Mouse (Mus musculus): ENCODE results near the gene Rfxank. TPM values are rescaled to one million over a fixed set of nuclear protein-coding genes. Genes with fewer than 3 reads are reported as not detected.

The Rfxank gene
- polyA plus RNA-seq, 1 experiment from 2014 or later = 7.1 TPM

Small RNA genes within 50 kb of the gene (microRNA-seq; reads per million reads assigned to microRNA genes)
- not detected for gene Mir7066

Other genes starting within 250 kb of the Rfxank start
- gene Tssk6, start 237.0 kb downstream of the Rfxank start, polyA plus RNA-seq (2015; fragmentation: Nextera tagmentation; extraction: Ambion mirVana) = 2.4 and 2.5 TPM in 2 replicates
- 109 and 114 TPM in 2 replicates for gene Ndufa13, start 236.6 kb downstream of the Rfxank start, polyA plus RNA-seq (2015; fragmentation: Nextera tagmentation; extraction: Ambion mirVana)
- gene Yjefn3, start 236.4 kb downstream of the Rfxank start, polyA plus RNA-seq (2015; fragmentation: Nextera tagmentation; extraction: Ambion mirVana) = 0.74 and 0.81 TPM in 2 replicates
- gene Gatad2a, start 142.8 kb downstream of the Rfxank start, polyA plus RNA-seq (2015; fragmentation: Nextera tagmentation; extraction: Ambion mirVana) = 27.1 and 27.8 TPM in 2 replicates
- 22.7 and 26.6 TPM in 2 replicates for gene Mau2, start 96.4 kb downstream of the Rfxank start, polyA plus RNA-seq (2015; fragmentation: Nextera tagmentation; extraction: Ambion mirVana)
- gene Sugp1, start 96.3 kb downstream of the Rfxank start, polyA plus RNA-seq (2015; fragmentation: Nextera tagmentation; extraction: Ambion mirVana) = 20.2 and 21.7 TPM in 2 replicates
- gene Tm6sf2, start 66.2 kb downstream of the Rfxank start, polyA plus RNA-seq (2015; fragmentation: Nextera tagmentation; extraction: Ambion mirVana) = 0.98 and 1.1 TPM in 2 replicates
- gene Hapln4, start 55.7 kb downstream of the Rfxank start, polyA plus RNA-seq (2015; fragmentation: Nextera tagmentation; extraction: Ambion mirVana) = 0.05 and 0.51 TPM in 2 replicates
- gene Ncan, start 18.3 kb downstream of the Rfxank start, polyA plus RNA-seq (2015; fragmentation: Nextera tagmentation; extraction: Ambion mirVana) = 0.07 and 0.13 TPM in 2 replicates
- gene Nr2c2ap, start 7.8 kb downstream of the Rfxank start, polyA plus RNA-seq (2015; fragmentation: Nextera tagmentation; extraction: Ambion mirVana) = 26.2 and 28.5 TPM in 2 replicates
- gene Borcs8, start 345 bp upstream of the Rfxank start, polyA plus RNA-seq (2015; fragmentation: Nextera tagmentation; extraction: Ambion mirVana) = 25.0 and 25.8 TPM in 2 replicates
- 0.08 and 0.17 TPM in 2 replicates for gene Mef2b, start 557 bp upstream of the Rfxank start, polyA plus RNA-seq (2015; fragmentation: Nextera tagmentation; extraction: Ambion mirVana)
- gene Tmem161a, start 33.2 kb upstream of the Rfxank start, polyA plus RNA-seq (2015; fragmentation: Nextera tagmentation; extraction: Ambion mirVana) = 27.8 and 31.4 TPM in 2 replicates
- gene Slc25a42, start 73.2 kb upstream of the Rfxank start, polyA plus RNA-seq (2015; fragmentation: Nextera tagmentation; extraction: Ambion mirVana) = 3.5 and 5.0 TPM in 2 replicates
- 12.4 and 14.3 TPM in 2 replicates for gene Sugp2, start 95.1 kb upstream of the Rfxank start, polyA plus RNA-seq (2015; fragmentation: Nextera tagmentation; extraction: Ambion mirVana)
- 17.4 and 18.9 TPM in 2 replicates for gene Armc6, start 95.3 kb upstream of the Rfxank start, polyA plus RNA-seq (2015; fragmentation: Nextera tagmentation; extraction: Ambion mirVana)
- gene Homer3, start 143.7 kb upstream of the Rfxank start, polyA plus RNA-seq (2015; fragmentation: Nextera tagmentation; extraction: Ambion mirVana) = 8.6 and 9.4 TPM in 2 replicates
- 32.4 and 34.1 TPM in 2 replicates for gene Ddx49, start 163.3 kb upstream of the Rfxank start, polyA plus RNA-seq (2015; fragmentation: Nextera tagmentation; extraction: Ambion mirVana)
- gene Cope, start 163.4 kb upstream of the Rfxank start, polyA plus RNA-seq (2015; fragmentation: Nextera tagmentation; extraction: Ambion mirVana) = 170 and 197 TPM in 2 replicates
- 0.15 and 0.30 TPM in 2 replicates for gene Cers1, start 176.6 kb upstream of the Rfxank start, polyA plus RNA-seq (2015; fragmentation: Nextera tagmentation; extraction: Ambion mirVana)
- gene Gdf1, start 190.7 kb upstream of the Rfxank start, polyA plus RNA-seq (2015; fragmentation: Nextera tagmentation; extraction: Ambion mirVana) = 0.17 and 0.29 TPM in 2 replicates
- gene Upf1, start 214.1 kb upstream of the Rfxank start, polyA plus RNA-seq (2015; fragmentation: Nextera tagmentation; extraction: Ambion mirVana) = 11.5 and 12.8 TPM in 2 replicates
- 0.48 and 0.58 TPM in 2 replicates for gene Comp, start 234.4 kb upstream of the Rfxank start, polyA plus RNA-seq (2015; fragmentation: Nextera tagmentation; extraction: Ambion mirVana)